Mouse (Mus musculus) ES-Bruce4 (cell line): Measurements from ENCODE around the gene Sall4.

Experiments used
- EP300 ChIP-seq: IDR thresholded peaks from 2 replicates; pipeline ENCODE4 v1.6.1; 2011; ENCODE audit warnings: low read depth, low read length; ENCODE audit not compliant: insufficient read depth
- POLR2A ChIP-seq: IDR thresholded peaks from one replicate; pipeline ENCODE4 v1.8.1; 2011; ENCODE audit warnings: low read length; ENCODE audit not compliant: insufficient read depth

- no peak for TF ChIP-seq EP300
- TF ChIP-seq POLR2A, result no peak
Measured at GRCm38 (mm10) chr2:168777481-168777880, 9.7 kb upstream of the Sall4 start.
